Mouse (Mus musculus): ENCODE data around the gene Sbpl. TPM values are rescaled to one million over a fixed set of nuclear protein-coding genes. Genes with fewer than 3 reads are reported as not detected.
A peak's percentile ranks its signal among the peaks of the same experiment; 100 is the strongest.
"Not testable (repeated sequence)": the region's sequence is repeated elsewhere in the genome, so short reads cannot be mapped to it uniquely, and the experiment has no call there.

Gene Sbpl
- polyA plus RNA-seq, 1 experiment from 2014 or later, result not detected

- Histone ChIP-seq H3K4me2 (replicated peaks; ENCODE audit: low read depth, low read length) (no peak within 1 kb of the TSS), H3K4me3 (ENCODE audit: low read depth, low read length) (no peak within 1 kb of the TSS), H3K27ac (ENCODE audit: low read depth, low read length) (no peak within 1 kb of the TSS), H3K9me3 (ENCODE audit: control insufficient read depth, low read length) (no peaks in the 10 kb centered on the region), H3K4me1 (replicated peaks; ENCODE audit: control insufficient read depth, insufficient read depth, low read length) (no peaks in the 10 kb centered on the region), H3K9ac (ENCODE audit: low read depth, low read length) (no peak within 1 kb of the TSS), H3K36me3 (ENCODE audit: control insufficient read depth, insufficient read depth, low read length) (no peaks in the 10 kb centered on the region), H3K27me3 (ENCODE audit: control insufficient read depth, insufficient read depth, low read length) (no peaks in the 10 kb centered on the region)
- DNase-seq (ENCODE audit: low spot score) (no peak), ATAC-seq (ENCODE audit: low FRiP score) (no peak)
Observed at GRCm38 (mm10) chr17:23941372-23941771, 13.7 kb downstream of the Sbpl start, which contains the start of gene Sbp. TSS of gene Sbp (plus strand) at chr17:23941672.

- ATAC-seq (ENCODE audit: low FRiP score) (no peak), DNase-seq (ENCODE audit: low spot score) (no peak)
- no peak overlapping the region for H3K4me3 ChIP-seq (ENCODE audit: low read depth, low read length)
- no peaks in the 10 kb centered on the region for H3K27me3 ChIP-seq (ENCODE audit: control insufficient read depth, insufficient read depth, low read length)
- no peaks in the 10 kb centered on the region for H3K36me3 ChIP-seq (ENCODE audit: control insufficient read depth, insufficient read depth, low read length)
- WGBS, result 90% methylated on average over 5 of the region's 5 CpGs
- H3K9me3 ChIP-seq (ENCODE audit: control insufficient read depth, low read length), result no peaks in the 10 kb centered on the region
- no peak overlapping the region for H3K4me2 ChIP-seq (replicated peaks; ENCODE audit: low read depth, low read length)
- H3K27ac ChIP-seq (ENCODE audit: low read depth, low read length), result no peak overlapping the region
- H3K9ac ChIP-seq (ENCODE audit: low read depth, low read length), result no peak overlapping the region
- no peaks in the 10 kb centered on the region for H3K4me1 ChIP-seq (replicated peaks; ENCODE audit: control insufficient read depth, insufficient read depth, low read length)
Observed at GRCm38 (mm10) chr17:23931157-23931556, 23.9 kb downstream of the Sbpl start.

GRCm38 (mm10) chr17:23925090-23925493, 30.0 kb downstream of the Sbpl start:
- 0% methylated on average over 14 of the region's 14 CpGs for WGBS
- no peaks in the 10 kb centered on the region for H3K27me3 ChIP-seq (ENCODE audit: control insufficient read depth, insufficient read depth, low read length)
- no peaks in the 10 kb centered on the region for H3K9me3 ChIP-seq (ENCODE audit: control insufficient read depth, low read length)
- H3K9ac ChIP-seq (ENCODE audit: low read depth, low read length), result peak overlapping the region; percentile 65
- 0 out of 2 replicates have a peak, but pooled peaks cover 4% of the 10 kb centered on the region for H3K4me1 ChIP-seq (replicated peaks; ENCODE audit: control insufficient read depth, insufficient read depth, low read length)
- peak overlapping the region; percentile 38 for H3K4me3 ChIP-seq (ENCODE audit: low read depth, low read length)
- DNase-seq (ENCODE audit: low spot score), result peak; percentile 77
- peak overlapping the region; percentile 88 for H3K27ac ChIP-seq (ENCODE audit: low read depth, low read length)
- no peaks in the 10 kb centered on the region for H3K36me3 ChIP-seq (ENCODE audit: control insufficient read depth, insufficient read depth, low read length)
- peak; percentile 82 for ATAC-seq (ENCODE audit: low FRiP score)
- peak overlapping the region; percentile 85 for H3K4me2 ChIP-seq (replicated peaks; ENCODE audit: low read depth, low read length)

GRCm38 (mm10) chr17:23924531-23925007, 30.5 kb downstream of the Sbpl start:
- Histone ChIP-seq H3K9ac (ENCODE audit: low read depth, low read length) (peak overlapping the region; percentile 65), H3K27me3 (ENCODE audit: control insufficient read depth, insufficient read depth, low read length) (no peaks in the 10 kb centered on the region), H3K9me3 (ENCODE audit: control insufficient read depth, low read length) (no peaks in the 10 kb centered on the region), H3K27ac (ENCODE audit: low read depth, low read length) (peak overlapping the region; percentile 88), H3K4me1 (replicated peaks; ENCODE audit: control insufficient read depth, insufficient read depth, low read length) (0 out of 2 replicates have a peak, but pooled peaks cover 4% of the 10 kb centered on the region), H3K4me2 (replicated peaks; ENCODE audit: low read depth, low read length) (peak overlapping the region; percentile 85), H3K4me3 (ENCODE audit: low read depth, low read length) (peak overlapping the region; percentile 38), H3K36me3 (ENCODE audit: control insufficient read depth, insufficient read depth, low read length) (no peaks in the 10 kb centered on the region)
- peak; percentile 95 for DNase-seq (ENCODE audit: low spot score)
- peak; percentile 98 for ATAC-seq (ENCODE audit: low FRiP score)
- under 1% methylated on average over 26 of the region's 29 CpGs for WGBS

GRCm38 (mm10) chr17:23917158-23917557, 37.9 kb downstream of the Sbpl start, which contains the start of gene Dcpp3:
TSS of gene Dcpp3 (plus strand) at chr17:23917458.
- not testable (repeated sequence) for H3K4me2 ChIP-seq (replicated peaks; ENCODE audit: low read depth, low read length); H3K27ac ChIP-seq (ENCODE audit: low read depth, low read length); H3K9me3 ChIP-seq (ENCODE audit: control insufficient read depth, low read length); H3K9ac ChIP-seq (ENCODE audit: low read depth, low read length); DNase-seq (ENCODE audit: low spot score); H3K4me3 ChIP-seq (ENCODE audit: low read depth, low read length); H3K36me3 ChIP-seq (ENCODE audit: control insufficient read depth, insufficient read depth, low read length); H3K4me1 ChIP-seq (replicated peaks; ENCODE audit: control insufficient read depth, insufficient read depth, low read length); H3K27me3 ChIP-seq (ENCODE audit: control insufficient read depth, insufficient read depth, low read length); ATAC-seq (ENCODE audit: low FRiP score)
- WGBS, result 71% methylated on average over 4 of the region's 4 CpGs

Other genes with a start within 250 kb of the Sbpl start
- gene 1520401A03Rik, start 232.5 kb downstream of the Sbpl start, polyA plus RNA-seq (2014; fragmentation: Nextera tagmentation; extraction: Ambion mirVana), result 0.08 TPM in 1 of 2 replicates, not detected in the other
- gene Pkmyt1, start 228.9 kb downstream of the Sbpl start, polyA plus RNA-seq (2014; fragmentation: Nextera tagmentation; extraction: Ambion mirVana), result 30.2 and 31.3 TPM in 2 replicates
- gene Paqr4, start 214.4 kb downstream of the Sbpl start, polyA plus RNA-seq (2014; fragmentation: Nextera tagmentation; extraction: Ambion mirVana), result 28.0 and 28.9 TPM in 2 replicates
- 2.0 and 2.6 TPM in 2 replicates for gene Kremen2, start 209.4 kb downstream of the Sbpl start, polyA plus RNA-seq (2014; fragmentation: Nextera tagmentation; extraction: Ambion mirVana)
- gene Flywch1, start 183.7 kb downstream of the Sbpl start, polyA plus RNA-seq (2014; fragmentation: Nextera tagmentation; extraction: Ambion mirVana), result 127 and 135 TPM in 2 replicates
- gene Flywch2, start 169.2 kb downstream of the Sbpl start, polyA plus RNA-seq (2014; fragmentation: Nextera tagmentation; extraction: Ambion mirVana), result 27.7 and 30.5 TPM in 2 replicates
- 427 and 573 TPM in 2 replicates for gene Srrm2, start 164.7 kb downstream of the Sbpl start, polyA plus RNA-seq (2014; fragmentation: Nextera tagmentation; extraction: Ambion mirVana)
- gene Elob, start 126.1 kb downstream of the Sbpl start, polyA plus RNA-seq (2014; fragmentation: Nextera tagmentation; extraction: Ambion mirVana), result 1,090 and 1,145 TPM in 2 replicates
- gene Prss33, start 119.2 kb downstream of the Sbpl start, polyA plus RNA-seq (2014; fragmentation: Nextera tagmentation; extraction: Ambion mirVana), result 0.14 TPM in 1 of 2 replicates, not detected in the other
- not detected in 2 replicates for gene Prss32, start 111.4 kb downstream of the Sbpl start, polyA plus RNA-seq (2014; fragmentation: Nextera tagmentation; extraction: Ambion mirVana)
- gene Prss41, start 111.1 kb downstream of the Sbpl start, polyA plus RNA-seq (2014; fragmentation: Nextera tagmentation; extraction: Ambion mirVana), result 0.92 and 1.6 TPM in 2 replicates
- not detected in 2 replicates for gene Prss21, start 87.2 kb downstream of the Sbpl start, polyA plus RNA-seq (2014; fragmentation: Nextera tagmentation; extraction: Ambion mirVana)
- gene Dcpp1, start 74.4 kb downstream of the Sbpl start, polyA plus RNA-seq (2014; fragmentation: Nextera tagmentation; extraction: Ambion mirVana), result not detected in 2 replicates
- not detected in 2 replicates for gene Dcpp2, start 74.4 kb downstream of the Sbpl start, polyA plus RNA-seq (2014; fragmentation: Nextera tagmentation; extraction: Ambion mirVana)
- not detected in 2 replicates for gene Dcpp3, start 37.8 kb downstream of the Sbpl start, polyA plus RNA-seq (2014; fragmentation: Nextera tagmentation; extraction: Ambion mirVana)
- not detected in 2 replicates for gene Sbp, start 13.6 kb downstream of the Sbpl start, polyA plus RNA-seq (2014; fragmentation: Nextera tagmentation; extraction: Ambion mirVana)
- gene Prss30, start 25.3 kb upstream of the Sbpl start, polyA plus RNA-seq (2014; fragmentation: Nextera tagmentation; extraction: Ambion mirVana), result not detected in 2 replicates
- gene Prss22, start 42.8 kb upstream of the Sbpl start, polyA plus RNA-seq (2014; fragmentation: Nextera tagmentation; extraction: Ambion mirVana), result 0.25 and 0.51 TPM in 2 replicates
- gene Prss27, start 82.9 kb upstream of the Sbpl start, polyA plus RNA-seq (2014; fragmentation: Nextera tagmentation; extraction: Ambion mirVana), result 0.19 TPM in 1 of 2 replicates, not detected in the other
- 79.8 and 87.2 TPM in 2 replicates for gene Kctd5, start 118.2 kb upstream of the Sbpl start, polyA plus RNA-seq (2014; fragmentation: Nextera tagmentation; extraction: Ambion mirVana)
- gene Pdpk1, start 195.7 kb upstream of the Sbpl start, polyA plus RNA-seq (2014; fragmentation: Nextera tagmentation; extraction: Ambion mirVana), result 46.5 and 61.7 TPM in 2 replicates
- gene Amdhd2, start 208.5 kb upstream of the Sbpl start, polyA plus RNA-seq (2014; fragmentation: Nextera tagmentation; extraction: Ambion mirVana), result 31.1 and 33.1 TPM in 2 replicates
- 499 and 514 TPM in 2 replicates for gene Atp6v0c, start 214.4 kb upstream of the Sbpl start, polyA plus RNA-seq (2014; fragmentation: Nextera tagmentation; extraction: Ambion mirVana)

All from hindbrain, embryonic 11.5 days (tissue).